Mouse (Mus musculus): Measurements from ENCODE around the gene Gm3278.
"Not testable (repeated sequence)": the region's sequence is repeated elsewhere in the genome, so short reads cannot be mapped to it uniquely, and the experiment has no call there.

Gene Gm3278

GRCm38 (mm10) chr14:4892116-4892515, at the start of gene Gm3278:
Gm3278 (plus strand) TSS chr14:4892416.
- DNase-seq, result not testable (repeated sequence)

DNA sequence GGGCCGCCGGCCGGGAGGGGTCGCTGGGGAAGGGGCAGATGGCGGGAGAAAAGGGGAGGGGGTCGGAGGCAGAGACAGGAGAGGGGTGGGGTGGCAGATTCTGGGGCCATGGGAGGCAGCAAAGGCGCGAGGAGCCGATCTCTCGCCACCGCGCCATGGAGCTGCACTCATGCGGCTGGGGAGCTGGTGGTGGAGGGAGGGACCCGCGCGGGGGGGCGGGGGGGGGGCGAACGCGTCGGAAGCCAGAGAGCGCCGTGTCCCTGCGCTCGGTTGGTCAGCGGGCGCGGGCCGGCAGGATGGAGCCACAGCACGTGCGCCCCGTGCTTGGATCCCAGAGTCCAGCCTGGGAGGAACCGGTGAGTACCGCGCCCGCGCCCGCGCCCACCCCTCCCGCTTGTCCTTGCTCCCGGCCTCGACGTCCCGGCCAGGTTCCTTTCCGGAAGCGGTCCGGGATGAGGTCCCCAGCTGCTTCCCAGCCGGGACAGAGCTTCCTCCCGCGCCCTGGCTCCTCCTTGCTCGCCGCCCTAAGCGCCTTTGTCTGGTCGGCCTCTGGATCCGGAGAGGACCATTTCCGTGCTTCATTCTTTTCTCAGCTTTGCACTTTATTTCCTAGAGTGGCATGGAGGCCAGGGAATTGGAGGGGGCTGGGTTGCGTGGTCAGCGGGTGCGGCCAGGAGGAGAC, 36.8 kb upstream of the Gm3278 start, which contains the start of gene Gm3264:
Gene Gm3264 (plus strand): TSS at position 278 of the 682 bp plus-strand sequence.
- not testable (repeated sequence) for DNase-seq
